Mouse (Mus musculus) C3H10T1/2 (cell line): Measurements from ENCODE around the gene Tmc6. TPM values are rescaled to one million over a fixed set of nuclear protein-coding genes. Genes with fewer than 3 reads are reported as not detected.

Experiments
- polyA plus RNA-seq, 2 experiments: library from polyadenylated mRNA; unstranded; fragments of >200 nt; fragmentation: generic; extraction: Trizol; gene quantifications; one replicate each; pipeline ENCODE4 v1.2.1; 2012; ENCODE audit warnings: missing spikeins in 2 of 2

Gene Tmc6
- 10 to 100 TPM; 34.3 to 53.3 TPM for polyA plus RNA-seq

GRCm38 (mm10) chr11:117781993-117782704 lies at the start of gene Tmc6, which contains the start of gene Tmc8:
Gene Tmc6 (minus strand): TSS chr11:117782198.
Gene Tmc8 (plus strand): TSS chr11:117782076.

GRCm38 (mm10) chr11:117825333-117826101 lies 43.5 kb upstream of the Tmc6 start, which contains the start of the genes Afmid and Tk1:
Gene Afmid (plus strand): TSS chr11:117825924.
Gene Tk1 (minus strand): TSS chr11:117826092.

GRCm38 (mm10) chr11:117809407-117810311 lies 27.7 kb upstream of the Tmc6 start, which contains the start of the genes Gm20708 and Syngr2:
Gene Gm20708 (plus strand): TSS chr11:117809668.
Gene Syngr2 (plus strand): TSS chr11:117809668.

GRCm38 (mm10) chr11:117797511-117798159 lies 15.6 kb upstream of the Tmc6 start, which contains the start of gene 6030468B19Rik:
Gene 6030468B19Rik (plus strand): TSS chr11:117797660.

Other genes with a start within 250 kb of the Tmc6 start
- gene Tnrc6c, start 127.9 kb downstream of the Tmc6 start, polyA plus RNA-seq, result 10 to 100 TPM in 1 of 2 experiments, 1 to 10 TPM in 1; 1.6 to 15.4 TPM
- under 1 TPM; 0.05 to 0.53 TPM for gene Tmc8, start 122 bp downstream of the Tmc6 start, polyA plus RNA-seq
- gene 6030468B19Rik, start 15.5 kb upstream of the Tmc6 start, polyA plus RNA-seq, result not detected
- under 1 TPM; 0.08 to 0.85 TPM for gene Gm20708, start 27.5 kb upstream of the Tmc6 start, polyA plus RNA-seq
- gene Syngr2, start 27.5 kb upstream of the Tmc6 start, polyA plus RNA-seq, result 100 to 1,000 TPM in 1 of 2 experiments, 10 to 100 TPM in 1; 85.3 to 136 TPM
- gene Afmid, start 43.7 kb upstream of the Tmc6 start, polyA plus RNA-seq, result 10 to 100 TPM in 1 of 2 experiments, 1 to 10 TPM in 1; 4.2 to 10.4 TPM
- gene Tk1, start 43.9 kb upstream of the Tmc6 start, polyA plus RNA-seq, result 100 to 1,000 TPM; 130 to 337 TPM
- 100 to 1,000 TPM; 206 to 286 TPM for gene Birc5, start 67.1 kb upstream of the Tmc6 start, polyA plus RNA-seq
- under 1 TPM; 0.01 to 0.13 TPM for gene Tmem235, start 78.6 kb upstream of the Tmc6 start, polyA plus RNA-seq
- 1 to 10 TPM in 1 of 2 experiments, under 1 TPM in 1; 0.95 to 6.1 TPM for gene Tha1, start 91.3 kb upstream of the Tmc6 start, polyA plus RNA-seq
- 10 to 100 TPM; 16.0 to 49.1 TPM for gene Socs3, start 187.8 kb upstream of the Tmc6 start, polyA plus RNA-seq
- gene Pgs1, start 204.1 kb upstream of the Tmc6 start, polyA plus RNA-seq, result 10 to 100 TPM; 54.3 to 64.9 TPM